Mouse (Mus musculus): Measurements from ENCODE around the gene Ephb4. TPM values are rescaled to one million over a fixed set of nuclear protein-coding genes. Genes with fewer than 3 reads are reported as not detected.

Ephb4 gene
- polyA plus RNA-seq, 1 experiment: 24.2 TPM

DNA sequence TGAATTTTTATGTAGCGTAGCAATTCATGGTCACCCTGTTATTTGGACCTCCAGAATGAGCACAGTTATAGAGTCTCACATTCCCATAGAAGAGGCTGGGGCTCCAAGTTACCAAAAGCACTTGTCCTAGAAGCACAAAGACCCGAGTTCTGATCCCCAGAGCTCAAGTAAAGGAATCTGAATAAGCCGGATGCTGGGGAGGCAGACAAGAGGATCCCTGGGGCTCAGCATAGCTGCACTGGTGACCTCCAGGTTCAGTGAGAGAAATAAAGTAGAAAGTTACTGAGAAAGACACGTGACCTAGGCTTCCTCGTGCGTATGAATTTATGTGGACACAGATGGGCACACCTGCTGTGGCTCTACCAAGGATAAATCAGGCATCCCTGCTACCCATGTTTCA is 14.8 kb upstream of the Ephb4 start:
- no peak for DNase-seq (ENCODE audit: low spot score)

DNA sequence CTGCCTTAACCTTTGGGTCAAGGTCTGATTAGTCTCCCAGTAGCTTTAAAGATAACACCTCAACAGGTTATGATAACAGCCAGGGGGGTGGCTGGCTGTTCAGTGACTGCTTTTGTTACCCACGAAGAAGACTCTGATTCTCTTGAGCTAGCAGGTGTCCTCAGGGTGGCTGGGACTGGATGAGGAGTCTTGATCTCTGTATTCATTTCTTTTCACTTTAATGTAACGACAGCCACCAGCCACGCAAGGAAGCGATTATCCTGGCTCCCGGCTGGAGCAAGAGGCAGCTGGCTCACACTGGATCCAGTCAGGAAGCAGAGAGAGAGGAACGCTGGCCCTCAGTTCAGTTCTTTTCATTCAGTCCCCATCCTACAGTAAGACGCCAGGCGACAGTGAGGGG is 12.7 kb upstream of the Ephb4 start:
- no peak for DNase-seq (ENCODE audit: low spot score)

DNA sequence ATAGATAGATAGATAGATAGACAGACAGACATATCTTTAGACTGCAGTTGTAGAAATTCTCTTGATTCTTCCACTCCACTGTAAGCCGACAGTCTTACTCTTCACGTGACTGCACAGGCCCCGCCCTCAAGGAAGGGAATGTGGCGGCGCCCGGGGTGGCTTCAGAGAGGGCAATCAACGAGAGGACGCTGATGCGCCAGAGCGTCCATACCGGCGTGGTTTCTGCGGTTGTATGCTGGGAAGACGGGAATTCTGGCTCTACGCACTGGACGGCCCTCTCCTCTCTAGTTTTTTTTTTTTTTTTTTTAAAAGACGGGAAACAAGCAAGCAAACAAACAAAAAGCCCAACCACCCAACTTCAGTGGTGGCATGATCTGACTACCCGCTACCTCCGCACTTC is 11.7 kb upstream of the Ephb4 start:
- peak; percentile 67 for DNase-seq (ENCODE audit: low spot score)

DNA sequence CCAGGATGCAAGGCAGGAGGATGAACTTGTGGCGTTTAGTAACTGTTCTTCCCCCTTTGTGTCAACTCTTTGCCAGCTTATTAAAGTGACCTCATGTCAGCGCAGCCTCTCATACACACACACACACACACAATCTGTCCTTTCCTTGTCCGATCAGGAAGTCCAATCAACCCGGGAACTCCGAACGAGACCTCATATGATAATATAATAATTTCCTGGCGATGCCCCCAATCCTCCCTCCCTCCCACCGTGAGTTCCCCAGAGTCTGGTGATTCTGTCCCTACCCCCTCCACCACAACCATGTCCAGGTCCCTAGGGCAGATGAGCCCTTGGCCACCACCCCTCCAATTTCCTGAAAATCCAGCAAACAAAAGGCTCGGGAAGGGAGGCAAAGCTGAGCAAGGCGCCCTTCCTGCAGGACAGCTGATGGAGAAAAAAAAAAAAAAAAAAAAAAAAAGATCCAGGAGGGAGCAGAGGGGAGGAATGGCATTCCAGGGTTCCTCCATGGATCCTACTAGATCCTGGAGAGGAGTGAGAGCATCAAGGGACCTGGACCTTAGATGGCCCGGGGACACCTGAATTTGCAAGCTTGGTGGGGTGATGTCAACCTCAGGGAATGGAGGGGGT is 11.1 kb upstream of the Ephb4 start:
- no peak for DNase-seq (ENCODE audit: low spot score)

DNA sequence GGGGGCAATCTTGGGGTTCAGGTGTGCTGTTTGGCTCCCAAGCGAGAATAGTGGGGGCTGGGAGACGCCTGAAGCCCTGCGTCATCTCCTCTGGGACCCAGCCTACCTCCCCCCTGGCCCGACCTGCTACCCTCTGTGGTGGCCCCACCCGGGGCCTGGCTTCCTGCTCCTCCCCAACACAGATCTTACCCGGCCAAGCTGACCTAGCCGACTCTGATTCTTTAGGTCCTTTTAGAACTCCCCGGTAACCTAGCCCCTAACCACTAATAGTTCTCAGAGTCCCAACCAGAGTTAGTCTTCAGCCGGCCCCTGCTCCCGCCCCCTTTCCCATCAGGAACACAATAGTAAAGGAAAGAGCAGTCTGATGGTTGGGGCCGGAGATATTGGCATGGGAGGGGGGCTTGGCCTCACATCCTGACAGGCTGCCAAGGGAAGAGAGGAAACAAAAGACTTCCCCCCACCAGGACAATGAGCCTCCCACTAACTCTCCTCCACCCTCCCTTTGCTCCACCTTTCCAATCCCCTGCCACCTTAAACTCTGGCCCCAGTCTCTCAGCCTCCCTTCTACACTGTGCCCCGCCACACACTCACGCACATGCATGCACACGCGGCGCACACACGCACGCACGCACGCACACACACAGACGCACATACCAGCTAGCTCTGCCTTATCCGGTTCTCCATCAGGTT is 10.5 kb upstream of the Ephb4 start:
- DNase-seq (ENCODE audit: low spot score): no peak

DNA sequence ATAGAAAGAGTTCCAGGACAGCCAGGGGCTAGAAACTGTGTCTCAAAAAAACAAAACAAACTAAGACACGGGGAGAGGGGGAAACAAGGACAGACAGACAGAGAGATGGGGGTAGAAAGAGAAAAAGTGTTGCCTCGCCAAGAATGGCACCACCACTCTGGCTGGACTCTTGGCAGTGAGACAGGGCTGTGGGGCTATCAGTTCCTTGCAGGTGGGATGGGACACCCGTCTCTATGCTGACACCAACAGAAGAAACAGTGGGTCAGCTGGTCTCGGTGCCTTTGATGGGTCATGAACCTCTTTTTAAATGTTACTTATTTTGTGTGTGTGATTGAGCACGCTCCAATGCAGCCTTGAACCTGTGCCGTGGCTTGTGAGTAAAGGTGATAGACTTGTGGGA is 9.7 kb upstream of the Ephb4 start:
- DNase-seq (ENCODE audit: low spot score): no peak

DNA sequence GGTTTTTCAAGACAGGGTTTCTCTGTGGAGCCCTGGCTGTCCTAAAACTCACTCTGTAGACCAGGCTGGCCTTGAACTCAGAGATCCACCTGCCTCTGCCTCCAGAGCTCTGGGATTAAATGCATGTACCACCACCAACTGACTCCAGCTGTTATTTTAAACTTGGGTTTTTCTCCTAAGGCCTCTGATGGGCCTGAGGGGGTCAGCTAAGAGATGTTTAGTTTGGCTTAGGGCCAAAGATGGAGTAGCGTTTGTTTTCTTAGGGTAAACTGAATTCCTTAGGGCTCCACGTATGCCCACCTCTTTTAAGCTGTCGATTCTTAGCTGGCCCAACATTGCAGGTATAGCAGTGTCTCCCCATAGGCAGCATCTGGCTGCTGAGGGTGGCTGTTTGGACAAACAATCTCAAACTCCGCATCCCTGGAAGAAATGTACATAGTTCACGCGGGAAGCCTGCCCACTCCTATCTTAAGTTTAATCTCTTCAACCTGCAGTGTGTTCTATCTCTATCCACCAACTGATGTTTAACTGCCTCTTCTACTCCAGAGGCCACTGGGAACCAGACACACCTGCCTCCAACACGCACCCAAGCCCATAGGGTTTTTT is 7.4 kb upstream of the Ephb4 start:
- no peak for DNase-seq (ENCODE audit: low spot score)

DNA sequence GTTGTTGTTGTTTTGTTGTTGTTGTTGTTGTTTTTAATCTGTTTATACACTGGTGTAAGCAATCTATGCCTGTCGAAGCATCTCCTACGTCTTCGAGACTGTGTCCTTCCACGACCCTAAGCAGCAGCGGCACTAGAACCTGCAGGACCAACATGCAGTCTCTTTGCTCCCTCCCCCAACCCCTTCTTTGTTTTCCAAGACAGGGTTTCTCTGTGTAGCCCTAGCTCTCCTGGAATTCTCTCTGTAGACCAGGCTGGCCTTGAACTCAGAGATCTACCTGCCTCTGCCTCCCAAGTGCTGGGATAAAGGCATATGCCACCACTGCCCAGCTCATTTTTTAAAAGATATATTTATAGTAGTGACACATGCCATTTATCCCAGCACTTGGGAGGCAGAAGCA is 6.5 kb upstream of the Ephb4 start:
- no peak for DNase-seq (ENCODE audit: low spot score)

DNA sequence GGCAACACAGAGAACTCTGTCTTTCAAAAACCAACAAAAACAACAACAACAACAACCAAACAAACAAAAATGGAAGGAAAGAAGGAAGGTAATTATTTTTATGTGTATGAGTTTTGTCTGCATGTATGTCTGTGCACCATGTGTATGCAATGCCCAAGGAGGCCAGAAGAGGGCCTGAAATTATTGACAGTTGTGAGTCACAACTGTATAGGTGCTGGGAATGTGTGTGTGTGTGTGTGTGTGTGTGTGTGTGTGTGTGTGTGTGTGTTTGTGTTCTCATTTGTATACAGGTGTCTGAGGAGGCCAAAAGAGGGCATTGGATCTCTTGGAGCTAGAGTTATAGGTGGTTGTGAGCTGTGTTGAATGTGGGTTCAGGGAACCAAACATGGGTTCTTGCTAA is 6.0 kb upstream of the Ephb4 start:
- DNase-seq (ENCODE audit: low spot score): no peak

DNA sequence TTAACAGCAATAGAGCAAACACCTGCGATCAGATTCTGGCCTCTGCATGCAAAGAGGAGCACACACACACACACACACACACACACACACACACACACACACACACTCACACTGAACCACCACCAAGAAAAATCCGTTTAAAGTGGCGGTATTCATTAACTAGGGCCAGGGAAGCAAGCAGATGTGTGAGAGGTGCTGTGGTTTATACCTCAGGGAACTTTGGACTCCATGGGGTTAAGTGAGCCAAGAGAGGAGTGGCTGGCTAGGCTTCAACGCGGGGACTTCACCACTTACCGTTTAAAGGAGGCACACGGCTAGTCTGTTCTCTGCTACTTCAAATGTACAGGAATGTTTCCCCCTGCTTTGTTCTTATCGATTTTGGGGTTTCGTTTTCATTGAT is 4.1 kb upstream of the Ephb4 start:
- no peak for DNase-seq (ENCODE audit: low spot score)

DNA sequence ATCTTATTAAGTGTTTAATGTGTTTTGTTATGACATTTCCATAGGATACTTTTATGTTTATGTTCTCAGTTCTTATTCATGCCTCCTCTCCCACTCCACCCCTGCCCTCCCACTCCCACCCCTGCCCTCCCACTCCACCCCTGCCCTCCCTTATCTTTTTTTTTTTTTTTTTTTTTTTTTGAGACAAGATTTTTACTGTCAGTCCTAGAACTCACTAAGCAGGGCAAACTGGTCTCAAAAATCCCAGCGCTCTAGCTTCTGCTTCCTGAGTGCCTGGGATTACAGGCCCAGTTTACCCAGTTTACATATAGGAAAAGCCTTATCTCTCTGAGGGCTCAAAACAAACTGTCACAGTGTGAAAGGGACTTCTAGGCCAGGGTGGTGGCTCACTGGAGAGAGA is 3.5 kb upstream of the Ephb4 start:
- DNase-seq (ENCODE audit: low spot score): no peak

DNA sequence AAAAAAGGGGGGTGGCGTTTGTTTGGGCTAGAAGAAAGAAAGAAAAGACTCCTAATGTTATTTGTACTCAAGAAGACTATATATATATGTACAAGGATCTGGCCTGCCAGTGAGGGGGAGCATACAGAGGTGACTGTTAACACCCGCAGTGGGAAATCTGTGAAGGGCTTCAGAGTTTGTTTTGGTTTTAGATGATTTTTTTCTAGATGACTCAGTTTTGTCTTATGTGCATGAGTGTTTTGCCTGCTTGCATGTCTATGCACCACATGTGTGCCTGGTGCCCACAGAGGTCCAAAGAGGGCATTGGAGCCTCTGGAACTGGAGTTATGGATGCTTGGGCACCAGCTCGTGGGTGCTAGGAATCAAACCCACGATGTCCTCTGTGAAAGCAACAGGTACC is 2.9 kb upstream of the Ephb4 start:
- no peak for DNase-seq (ENCODE audit: low spot score)

DNA sequence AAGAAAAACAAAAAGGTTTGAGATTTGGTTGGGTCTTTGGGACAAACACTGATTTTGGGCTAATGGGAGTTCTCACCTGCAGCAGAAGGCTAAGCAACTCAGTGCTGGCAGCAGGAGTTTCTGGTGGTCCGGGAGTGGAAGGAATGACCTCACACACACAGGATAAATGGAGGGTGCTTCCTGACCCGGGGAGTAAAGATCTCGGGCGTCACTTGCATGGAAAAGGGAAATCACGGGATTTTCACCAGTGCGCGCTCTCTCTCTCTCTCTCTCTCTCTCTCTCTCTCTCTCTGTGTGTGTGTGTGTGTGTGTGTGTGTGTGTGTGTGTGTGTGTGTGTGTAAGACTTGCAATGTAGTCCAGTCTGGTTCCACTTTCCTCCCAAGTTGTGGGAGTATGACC is 2.1 kb upstream of the Ephb4 start:
- DNase-seq (ENCODE audit: low spot score): no peak

DNA sequence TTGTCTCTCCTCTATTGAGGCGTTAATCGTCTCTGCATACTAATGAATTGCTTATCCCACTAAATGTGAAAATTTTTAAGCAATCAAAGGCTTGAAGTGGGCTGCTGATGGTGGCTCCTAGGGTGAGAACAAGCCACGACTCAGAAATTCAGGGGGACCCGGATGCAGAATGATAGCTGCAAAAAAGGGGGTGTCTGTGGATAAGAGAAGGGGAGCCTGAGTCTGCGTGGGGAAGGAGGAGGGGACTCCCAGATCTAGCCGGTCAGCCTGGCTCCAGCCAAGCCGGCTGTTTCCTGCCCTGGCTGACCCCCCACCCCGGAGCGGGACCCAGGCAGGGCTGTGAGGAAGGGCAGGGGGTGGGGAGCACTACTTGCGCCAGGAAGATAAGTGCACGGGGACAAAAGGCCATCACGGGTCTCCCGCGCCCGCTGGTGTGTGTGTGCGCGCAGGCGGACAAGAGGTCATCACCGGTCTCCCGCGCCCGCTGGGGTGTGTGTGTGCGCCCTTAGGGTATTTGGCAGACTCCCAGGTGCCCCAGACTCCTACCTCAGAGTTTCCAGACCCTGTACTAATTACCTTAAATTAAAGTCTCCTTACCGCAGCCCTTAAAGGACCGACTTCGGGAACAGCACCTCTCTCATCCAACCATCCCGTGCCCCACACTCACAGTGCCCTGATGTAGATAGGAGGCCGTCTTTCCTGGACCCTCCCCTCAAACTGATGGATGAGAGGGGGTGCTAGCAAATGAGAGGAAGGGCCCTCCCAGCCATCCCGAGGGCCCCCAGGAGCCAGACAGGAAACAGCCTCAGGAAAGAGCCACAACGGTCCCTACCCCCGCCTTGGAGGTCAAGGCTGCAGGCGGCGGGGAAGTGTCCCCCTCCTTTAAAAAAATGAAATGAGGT is 1.2 kb upstream of the Ephb4 start:
- no peak for DNase-seq (ENCODE audit: low spot score)

DNA sequence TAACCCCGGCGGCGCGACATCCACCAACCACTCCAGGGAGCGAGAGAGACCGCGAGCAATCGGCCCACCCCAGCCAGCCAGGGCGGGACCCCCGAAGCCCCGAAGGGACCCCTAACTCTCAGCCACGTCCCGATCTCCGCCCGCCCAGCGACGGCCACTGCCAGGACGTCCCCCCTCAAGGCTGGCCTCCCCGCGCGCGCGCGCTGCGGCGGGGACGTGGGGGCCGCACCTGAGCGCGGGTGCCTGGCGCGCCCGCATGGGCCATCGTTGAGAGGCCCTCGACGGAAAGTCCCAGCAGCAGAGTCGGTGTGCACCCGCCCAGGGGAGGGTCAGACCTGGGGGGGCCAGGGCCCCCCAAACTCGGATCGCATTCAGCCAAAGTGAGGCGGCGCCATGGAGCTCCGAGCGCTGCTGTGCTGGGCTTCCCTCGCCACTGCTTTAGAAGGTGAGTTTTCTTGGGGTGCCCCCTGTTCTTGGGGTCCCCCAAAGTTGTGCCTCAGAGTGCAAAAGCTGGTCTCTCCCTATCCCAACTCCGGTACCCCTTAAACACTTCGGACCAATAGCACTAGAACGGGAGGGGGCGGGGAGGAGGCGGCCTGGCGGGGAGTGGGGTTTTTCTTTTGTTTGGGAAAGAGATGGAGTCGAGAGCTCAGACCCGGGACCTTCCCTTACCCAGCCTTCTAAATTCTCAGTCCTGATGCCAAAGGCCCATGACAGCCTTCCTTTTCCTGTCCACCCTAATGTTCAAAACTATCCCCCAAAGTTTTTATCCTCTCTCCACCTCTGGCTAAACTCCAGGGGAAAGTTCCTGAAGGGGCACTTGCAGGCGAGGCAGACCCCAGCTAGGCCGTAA is 522 bp downstream of the Ephb4 start:
- no peak for DNase-seq (ENCODE audit: low spot score)

DNA sequence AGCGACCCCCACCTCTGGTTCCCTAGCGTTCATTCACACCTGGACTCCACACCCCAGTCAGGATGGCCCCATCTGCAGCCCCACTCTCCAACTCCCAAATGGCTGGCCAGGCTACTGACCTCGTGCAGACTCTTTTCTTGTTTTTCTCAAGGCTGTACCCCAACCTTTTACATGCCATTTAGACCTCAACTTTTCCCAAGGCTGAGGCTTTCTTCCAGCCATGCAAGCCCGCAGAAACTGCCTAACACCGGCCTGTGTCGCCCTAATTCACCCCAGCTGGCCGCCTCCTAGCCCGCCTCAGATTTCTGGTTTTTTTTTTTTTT is 1.1 kb downstream of the Ephb4 start:
- no peak for DNase-seq (ENCODE audit: low spot score)

DNA sequence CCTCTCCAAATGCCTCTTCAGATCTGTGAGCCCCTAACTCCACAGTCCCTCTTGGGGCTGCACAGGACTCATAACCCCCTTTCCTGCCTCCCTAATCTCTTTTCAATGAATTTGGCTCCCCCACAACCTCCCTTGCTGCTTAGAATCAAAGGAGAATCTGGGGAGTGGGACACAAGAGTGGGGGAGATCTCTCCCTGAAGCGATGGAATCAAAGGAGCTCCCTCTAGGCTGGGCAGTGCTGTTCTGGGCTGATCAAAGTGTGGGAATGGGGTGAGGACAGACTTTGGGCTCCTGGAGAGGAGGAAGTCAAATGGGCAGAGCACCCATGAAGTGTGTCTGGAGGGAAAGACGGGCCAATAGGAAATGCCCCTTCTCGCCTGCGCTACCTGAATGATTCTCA is 1.5 kb downstream of the Ephb4 start:
- no peak for DNase-seq (ENCODE audit: low spot score)

DNA sequence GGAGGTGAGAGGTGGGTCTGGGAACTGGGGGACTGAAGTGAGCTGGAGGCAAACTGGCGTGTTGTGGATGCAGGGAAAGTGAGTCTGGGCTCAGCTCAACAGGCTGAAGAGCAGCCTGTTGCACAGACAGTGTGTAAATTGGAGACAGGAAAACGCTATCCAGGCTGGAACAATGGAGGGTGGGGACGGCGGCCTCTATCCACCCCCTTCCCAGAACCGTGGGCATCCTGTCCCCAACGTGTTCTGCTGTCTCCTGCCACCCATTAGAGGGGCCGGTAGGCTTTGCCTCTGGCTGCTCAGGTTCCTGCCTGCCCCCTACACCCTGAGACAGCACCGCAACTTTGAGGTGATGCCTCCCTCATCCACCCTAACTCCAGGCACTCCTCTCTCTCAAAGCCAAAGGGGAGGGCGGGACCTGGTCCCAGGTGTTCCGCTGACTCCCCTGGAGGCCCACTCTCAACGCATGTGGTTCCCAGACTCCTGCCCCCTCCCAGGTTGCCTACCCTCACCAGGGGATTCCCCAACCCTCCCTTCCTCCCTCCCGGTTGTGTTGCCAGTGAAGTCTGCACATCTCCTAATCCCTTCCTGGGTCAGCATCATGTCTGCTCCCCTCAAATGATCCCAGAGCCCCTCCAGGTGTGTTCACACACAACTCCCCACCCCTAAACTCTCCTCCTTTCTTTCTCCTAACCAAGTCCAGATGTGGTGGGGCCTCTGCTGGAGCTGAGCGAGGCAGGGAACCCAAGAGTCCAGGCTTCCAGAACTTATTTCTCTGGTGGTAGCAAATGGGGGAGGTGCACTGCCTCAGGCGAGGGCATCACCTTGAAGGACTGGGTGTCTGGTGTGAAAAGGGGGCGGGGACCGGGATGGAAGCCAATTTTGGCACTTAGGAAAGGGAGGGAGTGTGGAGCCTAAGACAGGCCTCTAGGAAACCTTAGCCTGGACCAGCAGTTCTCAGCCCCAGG is 2.4 kb downstream of the Ephb4 start:
- no peak for DNase-seq (ENCODE audit: low spot score)

DNA sequence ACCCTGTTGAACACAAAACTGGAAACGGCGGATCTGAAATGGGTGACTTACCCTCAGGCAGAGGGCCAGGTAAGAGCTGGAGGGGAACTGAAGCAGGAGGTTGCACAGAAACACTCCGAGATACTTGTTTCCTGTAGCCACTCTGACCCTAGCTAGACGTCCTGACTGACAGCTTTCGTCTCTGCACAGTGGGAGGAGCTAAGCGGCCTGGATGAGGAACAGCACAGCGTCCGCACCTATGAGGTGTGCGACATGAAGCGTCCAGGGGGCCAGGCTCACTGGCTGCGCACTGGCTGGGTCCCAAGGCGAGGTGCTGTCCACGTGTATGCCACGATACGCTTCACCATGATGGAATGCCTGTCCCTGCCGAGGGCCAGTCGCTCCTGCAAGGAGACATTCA is 4.2 kb downstream of the Ephb4 start:
- DNase-seq (ENCODE audit: low spot score): no peak

DNA sequence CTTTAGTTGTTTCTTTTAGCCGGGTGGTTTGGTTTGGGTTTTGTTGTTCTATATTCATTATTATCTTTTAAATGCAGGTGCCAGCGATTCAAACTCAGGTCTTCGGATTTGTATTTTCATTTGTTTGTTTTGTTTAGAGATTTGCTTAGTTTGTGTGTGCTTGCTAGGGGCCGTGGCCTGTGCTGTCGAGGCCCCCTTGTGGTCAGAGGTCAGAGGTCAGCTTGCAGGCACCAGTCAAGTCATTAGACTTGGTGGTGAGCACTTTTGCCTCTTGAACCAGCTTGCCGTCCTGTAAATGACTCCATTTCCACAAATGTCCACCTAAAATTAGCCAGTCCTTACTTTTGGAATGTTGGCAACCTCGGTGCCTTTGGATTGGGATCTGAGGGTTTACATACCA is 8.5 kb downstream of the Ephb4 start:
- no peak for DNase-seq (ENCODE audit: low spot score)

DNA sequence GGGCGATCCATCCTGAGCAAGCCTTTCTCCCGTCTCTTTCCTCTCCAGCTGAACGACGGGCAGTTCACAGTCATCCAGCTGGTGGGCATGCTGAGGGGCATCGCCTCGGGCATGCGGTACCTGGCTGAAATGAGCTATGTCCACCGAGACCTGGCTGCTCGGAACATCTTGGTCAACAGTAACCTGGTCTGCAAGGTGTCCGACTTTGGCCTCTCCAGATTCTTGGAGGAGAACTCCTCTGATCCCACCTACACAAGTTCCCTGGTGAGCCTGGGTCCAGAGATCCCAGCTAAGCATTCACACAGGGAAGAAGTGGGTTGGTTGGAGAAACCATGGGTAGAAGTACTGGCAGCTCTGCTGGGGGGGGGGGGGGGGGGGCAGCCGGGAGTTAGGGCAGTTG is 19.8 kb downstream of the Ephb4 start:
- DNase-seq (ENCODE audit: low spot score): no peak

Data from urinary bladder, adult 2 months (tissue).